Mouse (Mus musculus) brain, embryonic 14.5 days (tissue): ENCODE data around the gene Defb45. TPM values are rescaled to one million over a fixed set of nuclear protein-coding genes. Genes with fewer than 3 reads are reported as not detected.

Experiments
- DNase-seq: peaks from one replicate; pipeline ENCODE4 v3.0.0-alpha.2; 2011; ENCODE audit warnings: low read depth
- CTCF ChIP-seq: fragments of 200-500 bp; IDR thresholded peaks from 2 replicates; pipeline ENCODE4 v1.5.1; 2012; ENCODE audit warnings: inconsistent platforms, mild to moderate bottlenecking, moderate library complexity, borderline replicate concordance; ENCODE audit not compliant: insufficient read depth, insufficient read length; ENCODE audit errors: extremely low read depth
- POLR2A ChIP-seq: fragments of 200-500 bp; IDR thresholded peaks from 2 replicates; pipeline ENCODE4 v1.6.1; 2012; ENCODE audit warnings: mild to moderate bottlenecking, inconsistent platforms, borderline replicate concordance; ENCODE audit not compliant: poor library complexity, insufficient read depth, insufficient read length, severe bottlenecking; ENCODE audit errors: extremely low read depth
- polyA plus RNA-seq: library from polyadenylated mRNA; depleted of rRNA; stranded (reverse); fragments of >200 nt; gene quantifications from 2 replicates; pipeline ENCODE4 v1.2.3, GENCODE M21; 2012; rRNA removed

Defb45 gene
- polyA plus RNA-seq = not detected in 2 replicates

GRCm38 (mm10) chr2:152599299-152599698 is at the start of gene Defb45:
Gene Defb45 (minus strand): TSS chr2:152599399.
- DNase-seq = no peak
- TF ChIP-seq CTCF = no peak
- no peak for TF ChIP-seq POLR2A

GRCm38 (mm10) chr2:152639406-152640113 is 40.4 kb upstream of the Defb45 start:
- no peak for TF ChIP-seq POLR2A
- no peak for TF ChIP-seq CTCF
- DNase-seq = peak; percentile 36

- TF ChIP-seq CTCF (no peak), POLR2A (no peak)
- no peak for DNase-seq
Observed at GRCm38 (mm10) chr2:152638865-152639264, 39.7 kb upstream of the Defb45 start.

GRCm38 (mm10) chr2:152637381-152637780 is 38.2 kb upstream of the Defb45 start:
- TF ChIP-seq CTCF (no peak), POLR2A (no peak)
- no peak for DNase-seq

GRCm38 (mm10) chr2:152637006-152637322 is 37.8 kb upstream of the Defb45 start:
- no peak for DNase-seq
- TF ChIP-seq POLR2A (no peak), CTCF (no peak)

GRCm38 (mm10) chr2:152636246-152637005 is 37.2 kb upstream of the Defb45 start:
- DNase-seq = no peak
- TF ChIP-seq POLR2A (no peak), CTCF (no peak)

GRCm38 (mm10) chr2:152634311-152634710 is 35.1 kb upstream of the Defb45 start:
- TF ChIP-seq POLR2A = no peak
- TF ChIP-seq CTCF = no peak
- DNase-seq = no peak

GRCm38 (mm10) chr2:152633334-152633733 is 34.1 kb upstream of the Defb45 start:
- peak; percentile 53 for DNase-seq
- no peak for TF ChIP-seq CTCF
- no peak for TF ChIP-seq POLR2A

- DNase-seq = no peak
- TF ChIP-seq POLR2A (no peak), CTCF (no peak)
Observed at GRCm38 (mm10) chr2:152629904-152630303, 30.7 kb upstream of the Defb45 start.

GRCm38 (mm10) chr2:152629239-152629638 is 30.0 kb upstream of the Defb45 start:
- DNase-seq = no peak
- TF ChIP-seq CTCF (no peak), POLR2A (no peak)

- TF ChIP-seq CTCF (no peak), POLR2A (no peak)
- no peak for DNase-seq
Observed at GRCm38 (mm10) chr2:152628066-152628465, 28.9 kb upstream of the Defb45 start.

- TF ChIP-seq POLR2A (no peak), CTCF (no peak)
- DNase-seq = no peak
Observed at GRCm38 (mm10) chr2:152626774-152627591, 27.8 kb upstream of the Defb45 start, which contains the start of gene Rem1. Gene Rem1 (plus strand): TSS chr2:152626951.

- peak; percentile 68 for DNase-seq
- TF ChIP-seq CTCF (no peak), POLR2A (no peak)
Observed at GRCm38 (mm10) chr2:152625256-152625655, 26.1 kb upstream of the Defb45 start.
